Mouse (Mus musculus): ENCODE measurements around the gene Epm2aip1.

DNA sequence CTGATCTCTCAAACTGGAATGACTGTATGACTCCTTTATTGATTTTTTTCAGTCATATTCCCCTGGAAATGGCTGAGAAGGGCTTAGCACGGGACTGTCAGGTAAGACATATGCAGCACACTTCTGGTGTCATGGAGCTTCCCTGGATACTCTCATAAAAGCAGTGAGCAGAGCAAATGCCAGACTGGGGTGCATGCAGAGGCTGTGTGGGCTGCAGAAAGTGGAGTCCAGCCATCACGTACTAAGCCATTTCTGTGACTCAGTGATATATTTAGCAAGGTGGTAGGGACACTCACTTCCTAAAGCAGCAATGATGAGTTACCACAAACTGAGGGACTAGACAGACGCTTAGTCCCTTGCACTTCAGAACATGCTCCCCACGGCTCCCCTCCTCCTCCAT, 49.2 kb downstream of the Epm2aip1 start:
- TF ChIP-seq CTCF (IDR thresholded peaks at IDR 0.05; ENCODE audit: extremely low read depth, insufficient read depth, low read length): no peak
- TF ChIP-seq POLR2A (IDR thresholded peaks at IDR 0.05; ENCODE audit: extremely low read depth, insufficient read depth, low read length): no peak

Data from cortical plate, adult 2 months (tissue).